Mouse (Mus musculus) retina, embryonic 14.5 days (tissue): ENCODE results near the gene Nid1.
"Not testable (repeated sequence)": the region's sequence is repeated elsewhere in the genome, so short reads cannot be mapped to it uniquely, and the experiment has no call there.

ENCODE experiments used
- DNase-seq: peaks from one replicate; pipeline ENCODE4 v3.0.0-alpha.2; 2015; ENCODE audit warnings: low spot score

Gene Nid1

DNA sequence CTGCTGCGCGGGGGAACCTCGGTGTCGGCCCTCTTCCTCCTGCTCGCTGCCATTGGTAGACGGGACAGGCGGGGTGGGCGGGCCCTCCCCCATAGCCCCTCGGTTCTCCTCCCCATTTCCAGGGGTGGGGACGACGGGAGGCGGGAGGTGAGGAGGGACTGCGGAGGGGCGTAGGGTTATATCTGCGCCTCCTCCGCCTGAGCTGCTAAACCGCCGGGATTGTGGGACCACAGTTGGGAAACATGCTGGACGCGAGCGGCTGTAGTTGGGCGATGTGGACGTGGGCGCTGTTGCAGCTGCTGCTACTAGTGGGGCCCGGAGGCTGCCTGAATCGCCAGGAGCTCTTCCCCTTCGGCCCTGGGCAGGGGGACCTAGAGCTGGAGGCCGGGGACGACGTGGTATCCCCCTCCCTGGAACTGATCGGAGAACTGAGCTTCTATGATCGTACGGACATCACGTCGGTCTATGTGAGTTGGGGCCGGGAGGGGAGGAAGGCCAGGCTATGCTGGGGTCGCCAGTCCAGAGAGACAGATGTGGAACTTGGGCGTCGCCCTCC, at the start of gene Nid1:
TSS of gene Nid1 (plus strand) at position 92 of the 556 bp plus-strand sequence.
- not testable (repeated sequence) for DNase-seq

GRCm38 (mm10) chr13:13393228-13394095, 43.9 kb upstream of the Nid1 start, which contains the start of gene Gpr137b:
Gpr137b (minus strand) TSS chr13:13394014.
- DNase-seq: peak; percentile 54

DNA sequence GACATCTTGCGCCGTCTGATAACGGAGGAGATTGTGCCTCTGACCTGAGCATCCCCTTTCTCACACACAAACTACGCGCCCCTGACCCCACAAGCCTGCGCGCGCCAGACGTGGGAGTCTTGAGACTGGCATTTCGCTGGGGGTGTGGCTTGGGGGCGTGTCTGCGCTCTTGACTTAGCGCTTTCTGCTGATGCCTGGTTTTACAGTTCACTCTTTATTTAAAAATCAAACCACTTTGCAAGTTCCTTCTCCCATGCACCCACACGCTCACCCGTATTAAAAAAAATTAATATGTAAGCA, 43.3 kb upstream of the Nid1 start:
- peak; percentile 68 for DNase-seq

DNA sequence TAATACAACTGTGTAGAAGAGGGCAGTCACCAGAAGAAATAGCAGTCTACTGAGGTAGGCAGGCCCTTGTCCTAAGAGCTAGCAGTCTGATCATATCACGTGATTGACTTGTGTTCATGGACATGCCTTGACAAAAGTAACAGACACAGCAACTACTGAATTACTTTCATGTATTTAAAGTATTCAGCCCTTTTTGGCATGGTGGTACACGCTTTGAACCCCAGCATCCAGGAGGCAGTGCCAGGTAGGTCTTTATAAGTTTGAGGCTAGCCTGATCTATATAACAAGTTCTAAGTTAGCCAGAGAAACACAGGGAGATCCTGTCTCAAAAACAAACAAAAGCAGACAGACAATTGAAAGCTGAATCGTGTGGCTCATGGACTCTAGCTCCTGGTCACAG, 36.5 kb upstream of the Nid1 start:
- DNase-seq: not testable (repeated sequence)

DNA sequence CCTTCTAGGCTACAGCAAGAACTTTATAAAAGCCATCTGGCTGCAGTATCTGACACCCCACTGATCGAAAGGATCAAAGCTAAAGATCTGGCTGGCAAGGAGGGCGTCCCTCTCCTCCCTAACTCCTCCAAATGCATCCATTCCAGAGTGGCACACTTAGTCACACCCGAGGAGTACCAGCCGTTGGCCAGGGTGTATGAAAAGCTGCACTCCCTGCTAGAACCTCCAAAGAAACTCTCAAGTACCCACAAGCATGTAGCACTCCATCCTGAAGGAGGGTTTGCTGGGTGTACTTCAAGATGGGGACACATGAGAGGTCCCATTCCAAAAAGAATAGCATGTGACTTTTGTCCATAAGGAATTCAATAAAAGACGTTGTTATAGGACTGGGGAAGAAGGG, 34.5 kb upstream of the Nid1 start:
- not testable (repeated sequence) for DNase-seq

DNA sequence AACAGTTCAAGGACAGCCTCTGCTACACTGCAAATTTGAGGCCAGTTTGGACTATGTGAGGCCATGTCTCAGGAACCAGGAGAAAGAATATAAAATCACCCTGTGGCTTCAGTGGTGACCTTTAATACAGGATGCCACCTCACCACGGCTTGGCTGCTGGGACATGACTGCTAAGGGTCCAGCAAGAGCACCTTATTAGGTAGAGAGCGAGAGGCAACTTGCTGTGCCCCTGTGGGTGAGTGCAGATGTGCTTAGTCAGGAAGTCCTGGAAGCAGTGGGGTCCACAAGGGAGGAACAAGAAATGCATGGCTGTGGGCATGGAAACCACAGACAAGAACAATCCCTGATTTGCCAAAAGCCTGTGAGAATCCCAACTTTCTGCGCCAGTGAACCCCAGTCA, 34.0 kb upstream of the Nid1 start:
- DNase-seq: not testable (repeated sequence)

GRCm38 (mm10) chr13:13403839-13404238, 33.5 kb upstream of the Nid1 start:
- DNase-seq: not testable (repeated sequence)

DNA sequence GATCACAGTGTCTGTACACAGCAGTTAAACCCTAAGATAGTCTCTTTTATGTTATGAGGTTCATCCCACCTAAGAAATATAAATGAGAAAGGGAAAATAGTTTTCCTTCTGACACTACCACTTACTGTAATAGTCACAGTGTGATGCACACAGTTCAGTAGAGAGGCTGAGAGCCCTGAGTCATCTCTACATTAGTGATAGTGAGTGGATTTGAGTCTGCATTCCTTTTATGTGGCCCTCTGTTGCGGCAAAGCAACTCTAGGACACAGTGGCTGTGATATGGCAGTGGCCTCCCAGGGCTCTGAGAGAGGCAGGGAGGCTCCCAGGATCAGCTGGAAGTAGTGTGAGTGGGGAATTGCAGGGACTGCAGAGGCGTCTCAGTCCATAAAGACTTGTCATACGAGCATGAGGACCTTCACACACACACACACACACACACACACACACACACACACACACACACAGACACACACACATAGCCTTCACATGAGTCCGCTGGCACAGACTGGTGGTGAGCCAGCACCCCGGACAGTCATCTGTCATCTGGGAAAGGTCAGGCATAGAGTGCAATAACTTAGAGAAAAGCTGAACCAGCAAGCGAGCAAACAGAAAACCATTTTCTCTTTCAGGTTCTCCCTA, 32.7 kb upstream of the Nid1 start:
- DNase-seq: not testable (repeated sequence)

DNA sequence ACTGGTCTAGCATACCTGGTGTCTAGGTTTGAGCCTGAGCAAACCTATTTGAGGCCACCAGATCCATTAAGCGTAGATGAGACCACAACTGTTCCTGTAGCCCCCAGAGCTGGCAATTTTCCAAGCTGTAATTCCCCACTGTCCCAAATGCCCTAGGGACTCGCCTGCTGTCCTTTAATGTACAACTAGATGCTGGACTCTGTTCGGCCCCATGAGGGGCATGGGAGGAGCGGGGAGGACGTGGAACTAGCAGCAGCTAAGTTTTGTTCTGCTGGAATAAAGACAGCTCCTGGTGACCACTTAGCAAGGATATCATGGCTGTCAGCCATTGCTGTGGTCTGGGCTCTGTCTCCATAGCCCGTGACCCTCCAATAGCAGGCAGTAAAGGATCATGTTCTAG, 31.8 kb upstream of the Nid1 start:
- not testable (repeated sequence) for DNase-seq

- no peak for DNase-seq
Observed at GRCm38 (mm10) chr13:13414206-13414605, 23.1 kb upstream of the Nid1 start.

- DNase-seq: peak; percentile 76
Observed at GRCm38 (mm10) chr13:13415120-13416006, 22.0 kb upstream of the Nid1 start.

GRCm38 (mm10) chr13:13416007-13416337, 21.4 kb upstream of the Nid1 start:
- DNase-seq: not testable (repeated sequence)

GRCm38 (mm10) chr13:13418859-13419258, 18.5 kb upstream of the Nid1 start:
- not testable (repeated sequence) for DNase-seq

- DNase-seq: not testable (repeated sequence)
Observed at GRCm38 (mm10) chr13:13423301-13423700, 14.1 kb upstream of the Nid1 start.

GRCm38 (mm10) chr13:13436161-13436560, 1.2 kb upstream of the Nid1 start:
- not testable (repeated sequence) for DNase-seq

DNA sequence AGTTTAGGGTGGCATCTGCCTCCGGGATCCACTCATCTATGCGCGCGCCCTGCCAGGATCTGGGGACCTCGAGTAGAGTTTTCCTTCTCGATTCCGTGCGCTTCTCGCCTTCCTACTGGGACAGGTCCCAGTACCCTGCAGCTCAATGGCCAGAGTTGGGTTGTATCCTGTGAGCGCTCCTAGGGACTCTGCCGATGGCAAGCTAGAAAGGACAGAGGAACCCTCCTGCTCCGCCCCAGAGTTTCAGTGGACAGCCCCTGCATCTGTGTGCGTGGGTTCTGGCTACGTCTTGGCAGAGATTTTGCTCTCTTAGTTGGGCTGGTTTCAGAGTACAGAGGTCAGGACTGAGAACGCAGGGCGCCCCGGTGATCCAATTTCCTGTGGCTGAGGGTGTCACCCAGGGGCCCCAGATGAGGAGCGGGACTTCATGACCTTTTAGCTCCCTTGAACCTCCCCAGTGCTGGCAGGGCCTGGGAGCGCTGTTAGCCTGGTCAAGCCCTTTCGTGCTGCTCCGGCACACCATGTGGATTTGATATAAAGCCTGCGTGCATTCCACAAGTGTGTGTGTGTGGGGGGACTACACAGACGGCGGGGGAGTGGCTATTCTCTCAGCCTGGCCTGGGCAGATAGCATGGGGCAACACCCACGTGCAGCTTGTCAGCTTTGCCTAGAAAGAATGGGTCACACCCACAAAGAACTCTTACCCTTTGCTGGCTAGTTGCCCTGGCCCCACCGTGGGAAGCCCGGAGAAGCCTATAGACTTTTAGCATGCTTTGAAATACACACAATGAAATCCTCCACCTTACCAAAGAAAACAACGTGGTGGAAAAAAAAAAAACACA, 982 bp downstream of the Nid1 start:
- DNase-seq: not testable (repeated sequence)

DNA sequence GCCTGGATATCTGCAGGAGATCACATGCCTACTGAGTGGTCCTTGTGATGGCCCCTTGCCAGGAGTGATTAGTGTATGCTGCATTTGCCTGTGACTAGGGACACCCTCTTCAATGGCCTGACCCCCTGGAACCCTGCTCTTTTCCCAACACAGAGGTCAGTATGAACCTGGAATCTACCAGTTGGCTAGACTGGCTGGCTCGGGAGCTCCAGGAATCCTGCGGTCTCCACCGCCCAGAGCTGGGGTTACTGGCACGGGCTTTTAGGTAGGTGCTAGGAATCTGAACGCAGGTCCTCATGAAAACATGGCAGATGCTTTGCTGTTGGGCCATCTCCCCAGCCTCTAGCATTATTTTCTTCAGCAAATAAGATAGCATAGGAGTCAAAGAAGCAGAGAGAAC, 8.2 kb downstream of the Nid1 start:
- not testable (repeated sequence) for DNase-seq

GRCm38 (mm10) chr13:13446711-13447443, 9.5 kb downstream of the Nid1 start:
- not testable (repeated sequence) for DNase-seq

- not testable (repeated sequence) for DNase-seq
Observed at GRCm38 (mm10) chr13:13449981-13450380, 12.6 kb downstream of the Nid1 start.

DNA sequence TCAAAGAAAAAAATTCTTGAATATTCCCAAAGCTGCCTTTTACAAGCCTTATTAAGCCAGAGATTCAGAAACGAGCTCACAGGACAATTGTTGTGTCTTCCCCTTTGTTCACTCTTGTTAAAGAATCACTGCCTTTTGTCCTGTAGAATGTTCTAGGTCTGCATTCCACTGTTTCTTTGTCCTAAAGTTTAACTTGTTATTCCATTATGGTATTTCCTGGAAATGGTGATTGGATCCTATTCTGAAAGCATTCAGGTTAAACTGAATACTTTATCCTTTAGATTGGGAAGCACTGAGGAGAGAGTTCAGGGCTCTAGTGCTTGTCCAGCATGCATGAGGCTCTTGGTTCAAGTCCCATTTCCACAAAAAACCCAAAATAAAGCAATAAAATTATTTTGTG, 13.6 kb downstream of the Nid1 start:
- not testable (repeated sequence) for DNase-seq
